Mouse (Mus musculus) cerebellum, postnatal 4 days (tissue): ENCODE results near the gene Gm28374.
"Not testable (repeated sequence)": the region's sequence is repeated elsewhere in the genome, so short reads cannot be mapped to it uniquely, and the experiment has no call there.

Experiments used
- DNase-seq, 2 experiments: peaks; one replicate each; pipeline ENCODE4 v3.0.0; 2022; ENCODE audit warnings: low spot score in 2 of 2, mixed read lengths in 1 of 2

The Gm28374 gene

GRCm38 (mm10) chr19:6056696-6057095, 25.4 kb downstream of the Gm28374 start:
- DNase-seq = no peak

DNA sequence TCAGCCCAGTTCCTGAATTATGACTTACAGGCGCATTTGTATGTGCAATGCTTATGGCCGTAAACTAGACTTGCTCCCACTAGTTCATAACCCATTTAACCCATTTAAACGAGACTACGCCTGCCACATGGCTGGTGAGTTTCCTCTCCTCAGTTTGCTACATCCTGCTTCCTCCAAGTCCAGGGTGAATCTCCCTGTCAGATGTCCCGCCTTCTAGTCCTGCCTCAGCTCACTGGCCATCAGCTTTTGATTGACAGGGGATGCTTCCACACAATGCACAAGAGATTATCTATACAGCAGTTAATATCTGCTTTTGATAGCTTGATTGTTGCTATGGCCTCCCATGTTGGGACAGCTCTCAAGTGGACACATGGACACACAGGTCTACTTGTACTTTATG, 27.8 kb downstream of the Gm28374 start:
- DNase-seq = no peak

DNA sequence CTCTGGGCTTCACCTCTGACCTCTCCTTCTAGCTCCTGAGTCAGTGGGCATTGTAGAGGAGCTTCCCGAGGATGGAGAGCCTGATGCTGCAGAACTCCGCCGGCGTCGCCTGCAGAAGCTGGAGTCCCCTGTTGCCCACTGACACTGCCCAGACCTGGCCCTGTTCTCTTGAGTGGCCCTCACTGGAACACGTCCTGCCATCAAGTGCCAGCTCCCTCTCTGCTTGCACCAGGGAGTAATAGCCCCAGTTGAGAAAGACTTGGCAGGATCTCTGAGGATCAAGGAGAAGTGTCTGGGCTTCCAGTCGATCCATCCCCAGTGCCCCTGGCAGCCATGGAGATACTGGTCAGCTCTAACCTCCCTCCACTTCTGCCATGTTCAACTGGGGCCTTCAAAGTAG, 29.5 kb downstream of the Gm28374 start:
- no peak for DNase-seq

DNA sequence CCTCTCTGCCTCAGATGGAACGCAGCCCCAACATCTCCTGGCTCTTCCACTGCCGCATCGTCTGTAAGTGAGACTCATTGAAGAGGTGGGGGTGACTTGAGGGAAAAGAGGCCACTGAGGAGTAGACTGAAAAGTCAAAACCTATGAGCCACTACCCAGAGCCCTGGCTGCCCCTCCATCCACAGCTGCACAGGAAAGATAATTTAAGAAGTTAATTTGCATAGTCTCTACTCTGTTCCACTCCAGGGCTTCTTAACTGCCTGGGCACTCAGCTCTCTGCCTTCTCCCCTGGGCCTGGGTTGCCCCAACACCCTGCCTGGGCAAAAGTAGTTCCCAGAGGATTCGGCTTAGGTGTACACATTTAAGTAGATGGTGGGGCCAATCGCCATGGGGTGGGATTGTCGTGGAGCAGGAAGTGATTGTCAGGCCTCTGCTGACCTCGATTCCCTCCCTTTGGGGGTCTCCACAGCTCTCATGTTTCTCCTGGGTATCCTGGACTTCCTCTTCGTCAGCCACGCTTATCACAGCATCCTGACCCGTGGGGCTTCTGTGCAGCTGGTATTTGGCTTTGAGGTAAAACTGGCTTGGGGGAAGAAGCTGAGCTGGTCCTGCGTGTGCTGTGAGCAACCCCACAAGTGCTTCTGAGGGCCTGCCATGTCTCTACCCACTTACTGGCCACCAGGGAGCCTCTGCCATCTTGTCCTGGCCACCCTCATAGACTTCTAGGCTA, 33.2 kb downstream of the Gm28374 start:
- no peak for DNase-seq

DNA sequence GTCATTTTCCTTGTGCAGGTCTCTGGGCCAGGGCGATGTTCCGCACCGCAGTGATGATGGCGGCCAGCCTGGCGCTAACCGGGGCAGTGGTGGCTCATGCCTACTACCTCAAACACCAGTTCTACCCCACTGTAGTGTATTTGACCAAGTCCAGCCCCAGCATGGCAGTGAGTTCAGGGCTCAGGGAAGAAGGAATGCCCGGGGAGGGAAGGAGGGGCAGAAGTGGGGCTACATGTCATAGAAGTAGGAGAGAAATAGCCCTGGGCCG, 34.2 kb downstream of the Gm28374 start:
- no peak for DNase-seq

DNA sequence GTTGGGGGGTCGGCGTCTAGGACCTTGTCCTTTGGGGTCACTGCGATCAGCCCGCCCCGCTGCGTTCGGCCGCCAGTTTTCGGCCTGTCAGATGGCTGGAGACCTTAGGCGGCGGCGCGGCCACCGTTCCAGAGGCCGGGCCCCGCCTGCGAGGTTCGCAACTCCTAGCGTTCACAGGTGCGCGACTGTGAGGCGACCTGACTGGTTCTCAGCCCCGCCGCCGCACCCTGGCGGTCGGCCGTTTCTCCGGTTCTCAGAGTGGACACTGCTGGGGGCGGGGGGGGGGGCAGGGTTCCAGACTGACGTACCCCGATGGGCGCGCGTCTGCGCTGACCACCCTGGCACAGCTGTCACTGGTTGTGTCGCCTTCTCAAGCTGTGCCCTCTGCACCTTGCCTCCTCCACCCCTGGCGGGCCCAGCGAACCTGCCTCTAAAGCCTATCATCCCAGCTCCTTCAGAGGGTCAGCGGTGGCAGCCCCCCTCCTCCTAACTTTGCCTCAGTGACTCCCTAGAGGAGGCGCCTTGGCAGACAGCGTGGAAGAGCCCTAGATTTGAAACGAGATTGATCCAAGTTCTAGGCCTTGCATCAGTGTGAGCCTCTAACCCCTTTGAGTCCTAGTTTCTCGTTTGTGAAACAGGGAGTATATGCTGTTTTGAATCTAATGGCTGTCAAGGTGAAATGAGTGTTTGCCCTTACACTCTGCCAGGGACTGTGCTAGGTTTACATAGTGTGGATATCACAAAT, 34.7 kb downstream of the Gm28374 start:
- DNase-seq = no peak

DNA sequence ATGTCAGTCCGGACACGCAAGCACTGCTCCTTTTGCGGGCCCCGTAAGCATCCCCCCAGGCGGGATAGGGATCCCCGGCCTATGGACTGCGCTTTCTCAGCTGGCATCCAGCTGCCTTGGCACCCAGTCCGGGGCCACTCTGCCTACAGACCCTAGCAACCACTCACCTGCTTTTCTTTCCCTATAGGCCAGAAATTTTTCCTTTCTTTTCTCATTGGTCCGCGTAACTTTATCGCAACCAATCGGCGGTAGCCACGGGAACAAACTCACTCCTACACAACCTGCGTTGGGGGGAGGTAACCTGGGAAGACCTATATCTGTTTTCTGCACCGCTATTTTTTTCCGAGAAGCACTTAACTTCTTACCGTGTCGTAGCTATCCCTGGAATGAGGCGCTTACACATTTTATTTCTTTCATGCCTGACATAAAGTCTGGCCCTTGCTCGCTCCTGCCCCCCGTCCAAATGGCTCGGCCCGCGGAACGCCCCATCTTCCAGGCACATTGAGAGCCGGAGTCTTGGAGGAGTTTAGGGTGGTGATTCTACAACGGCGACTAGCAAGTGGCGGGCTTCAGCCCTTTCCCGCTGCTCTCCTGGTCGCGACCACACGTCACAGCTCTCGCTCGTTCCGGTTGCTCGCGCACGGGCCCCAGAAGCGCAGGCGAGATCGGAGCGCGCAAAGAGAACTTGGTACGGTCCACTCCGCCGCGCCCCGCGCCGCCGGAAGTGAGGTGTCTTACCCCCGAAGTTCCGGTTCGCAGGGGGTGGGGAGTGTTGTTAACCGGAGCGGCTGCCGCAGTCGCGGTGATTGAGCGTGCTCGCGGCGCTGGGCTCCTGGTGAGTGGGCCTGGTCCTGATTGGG, 35.5 kb downstream of the Gm28374 start, which contains the start of gene Syvn1:
Gene Syvn1 (plus strand): TSS at position 283 of the 860 bp plus-strand sequence.
- DNase-seq = peak; percentile 81 to 87

GRCm38 (mm10) chr19:6045366-6046293, 36.4 kb downstream of the Gm28374 start:
- no peak for DNase-seq

DNA sequence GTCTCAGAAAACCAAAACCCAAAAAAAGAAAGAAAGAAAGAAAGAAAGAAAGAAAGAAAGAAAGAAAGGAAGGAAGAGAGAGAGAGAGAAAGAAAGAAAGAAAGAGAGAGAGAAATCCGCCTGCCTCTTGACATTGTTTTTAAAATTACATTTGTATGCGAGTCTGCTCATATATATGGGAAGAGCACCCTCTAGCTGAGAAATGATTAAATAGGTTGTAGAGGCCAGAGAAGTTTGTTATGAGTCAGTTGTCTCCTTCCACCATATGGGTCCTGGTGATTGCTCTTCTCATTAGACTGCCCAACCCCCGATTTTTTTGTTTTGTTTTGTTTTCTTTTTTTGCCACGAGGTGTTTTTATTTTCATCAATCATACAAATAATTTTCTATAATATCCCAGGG, 38.0 kb downstream of the Gm28374 start:
- not testable (repeated sequence) for DNase-seq

- DNase-seq = no peak
Measured at GRCm38 (mm10) chr19:6042293-6042692, 39.8 kb downstream of the Gm28374 start.

- DNase-seq = no peak
Measured at GRCm38 (mm10) chr19:6040002-6040401, 42.1 kb downstream of the Gm28374 start.

GRCm38 (mm10) chr19:6038326-6038725, 43.7 kb downstream of the Gm28374 start:
- no peak for DNase-seq

GRCm38 (mm10) chr19:6037695-6038094, 44.4 kb downstream of the Gm28374 start:
- no peak for DNase-seq

DNA sequence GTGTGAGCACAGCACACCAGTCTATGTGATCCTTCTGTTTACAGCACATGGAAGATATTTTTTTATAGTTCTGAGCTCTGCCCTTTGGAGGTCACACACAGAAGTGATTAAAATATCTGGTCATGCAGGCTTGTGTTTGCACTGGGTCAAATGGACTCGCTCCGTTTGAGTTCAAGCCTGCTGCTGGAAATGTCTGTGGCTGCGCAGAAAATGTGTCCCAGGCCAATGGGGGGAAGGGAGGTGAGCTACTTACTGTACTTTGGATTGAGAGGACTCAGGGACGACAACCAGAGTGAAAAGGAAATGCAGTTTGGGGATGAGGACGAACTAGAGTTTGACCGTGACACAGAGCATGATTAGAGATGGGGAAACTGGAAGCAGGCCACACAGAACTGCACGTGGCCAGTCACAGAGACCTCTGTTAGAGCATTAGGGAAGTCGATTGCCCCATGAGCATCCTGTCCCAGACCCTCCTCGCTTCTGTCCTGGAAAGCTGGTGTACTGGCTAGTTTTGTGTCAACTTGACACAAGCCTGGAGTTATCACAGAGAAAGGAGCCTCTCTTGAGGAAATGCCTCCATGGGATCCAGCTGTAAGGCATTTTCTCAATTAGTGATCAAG, 46.0 kb downstream of the Gm28374 start:
- no peak for DNase-seq

DNA sequence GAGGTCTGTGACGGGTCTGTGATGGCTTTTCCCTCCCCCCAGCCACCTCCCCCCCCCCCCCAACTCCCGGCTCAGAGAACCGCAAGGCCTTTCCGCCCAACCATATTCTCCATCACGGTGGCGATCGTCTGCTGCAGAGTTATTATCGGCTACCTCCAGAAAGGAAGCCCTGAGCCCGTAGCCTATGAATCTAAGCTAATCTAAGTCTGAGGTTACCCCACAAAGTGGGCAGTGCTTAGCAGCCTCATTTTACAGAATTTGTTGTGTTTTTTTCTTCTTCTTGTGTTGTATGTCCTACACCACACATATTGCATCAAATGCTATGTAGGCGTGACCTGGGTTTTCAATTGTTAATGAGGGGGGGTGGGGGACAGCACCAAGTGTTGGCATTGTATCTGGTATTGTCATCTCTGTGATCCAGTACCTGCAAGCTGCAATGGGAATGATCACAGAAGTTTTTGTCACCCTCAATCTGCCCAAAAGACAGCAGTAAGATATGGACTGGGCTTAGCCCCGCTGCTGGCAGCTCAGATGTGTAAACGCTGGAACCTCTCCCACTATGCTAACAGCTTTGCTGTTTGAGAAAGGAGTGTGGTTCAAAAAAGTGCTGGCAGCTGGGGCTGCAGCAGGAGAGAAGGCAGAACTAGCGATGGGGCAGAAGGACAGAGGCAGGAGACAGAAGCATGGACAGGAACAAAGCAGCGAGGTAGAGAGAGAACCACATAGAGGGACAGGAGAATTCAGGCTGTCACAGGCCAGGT, 51.4 kb downstream of the Gm28374 start:
- no peak for DNase-seq

DNA sequence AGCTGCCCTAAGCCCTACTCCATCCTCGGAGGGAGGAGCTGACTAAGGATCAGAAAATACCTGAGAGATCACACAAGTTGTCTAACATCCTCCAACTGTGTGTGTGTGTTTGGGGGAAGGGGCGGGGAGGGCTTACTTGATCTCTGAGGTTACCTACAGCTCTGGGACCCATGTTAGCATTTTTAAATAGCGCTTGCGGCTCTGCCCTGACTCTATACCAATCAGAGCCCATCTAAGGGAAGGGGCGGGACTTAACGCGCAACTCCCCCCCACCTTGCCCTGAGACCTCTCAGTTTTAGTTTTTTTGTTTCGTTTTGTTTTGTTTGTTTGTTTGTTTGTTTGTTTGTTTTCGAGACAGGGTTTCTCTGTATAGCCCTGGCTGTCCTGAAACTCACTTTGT, 52.6 kb downstream of the Gm28374 start:
- DNase-seq = no peak

GRCm38 (mm10) chr19:6028991-6029390, 53.1 kb downstream of the Gm28374 start:
- no peak for DNase-seq
